Mouse (Mus musculus) midbrain, embryonic 15.5 days (tissue): Measurements from ENCODE around the gene Cadps2. TPM values are rescaled to one million over a fixed set of nuclear protein-coding genes. Genes with fewer than 3 reads are reported as not detected.

Experiments used
- ATAC-seq: fragments of 200-750 bp; cut with Nextera tagmentation; replicated peaks from 2 replicates; pipeline ENCODE4 v1.8.0; 2017; ENCODE audit warnings: moderate TSS enrichment
- H3K27ac ChIP-seq: fragments of 300-500 bp; sonication (generic); 2 replicates; pipeline ENCODE4 v1.5.1; 2015; ENCODE audit warnings: mild to moderate bottlenecking, inconsistent platforms
- H3K27me3 ChIP-seq: fragments of 300-500 bp; sonication (generic); replicated peaks from 2 replicates; pipeline ENCODE4 v1.6.1; 2015; ENCODE audit warnings: inconsistent platforms
- H3K36me3 ChIP-seq: fragments of 300-500 bp; sonication (generic); replicated peaks from 2 replicates; pipeline ENCODE4 v1.6.1; 2015; ENCODE audit warnings: inconsistent platforms
- H3K4me1 ChIP-seq: fragments of 300-500 bp; sonication (generic); 2 replicates; pipeline ENCODE4 v1.6.1; 2015; ENCODE audit warnings: inconsistent platforms
- H3K4me2 ChIP-seq: fragments of 300-500 bp; sonication (generic); 2 replicates; pipeline ENCODE4 v1.6.1; 2015; ENCODE audit warnings: inconsistent platforms, mild to moderate bottlenecking, moderate library complexity
- H3K4me3 ChIP-seq: fragments of 300-500 bp; sonication (generic); 2 replicates; pipeline ENCODE4 v1.5.1; 2015; ENCODE audit warnings: mild to moderate bottlenecking, inconsistent platforms
- H3K9ac ChIP-seq: fragments of 300-500 bp; sonication (generic); 2 replicates; pipeline ENCODE4 v1.6.1; 2015; ENCODE audit warnings: mild to moderate bottlenecking, inconsistent platforms
- H3K9me3 ChIP-seq: fragments of 300-500 bp; sonication (generic); 2 replicates; pipeline ENCODE4 v1.6.1; 2016; ENCODE audit warnings: inconsistent platforms
- WGBS: fragments of 180-500 bp; shearing (Covaris S2); methylation state at CpG from one replicate; pipeline ENCODE4 v1.1.7; 2015; ENCODE audit warnings: mixed read lengths; 5-methylcytosine and 5-hydroxymethylcytosine counted together
- polyA plus RNA-seq: library from polyadenylated mRNA; unstranded; fragments of >200 nt; fragmentation: Nextera tagmentation; extraction: Ambion mirVana; gene quantifications from 2 replicates; pipeline ENCODE4 v1.2.1, GENCODE M21; 2015

Cadps2 gene
- 7.6 and 7.9 TPM in 2 replicates for polyA plus RNA-seq

DNA sequence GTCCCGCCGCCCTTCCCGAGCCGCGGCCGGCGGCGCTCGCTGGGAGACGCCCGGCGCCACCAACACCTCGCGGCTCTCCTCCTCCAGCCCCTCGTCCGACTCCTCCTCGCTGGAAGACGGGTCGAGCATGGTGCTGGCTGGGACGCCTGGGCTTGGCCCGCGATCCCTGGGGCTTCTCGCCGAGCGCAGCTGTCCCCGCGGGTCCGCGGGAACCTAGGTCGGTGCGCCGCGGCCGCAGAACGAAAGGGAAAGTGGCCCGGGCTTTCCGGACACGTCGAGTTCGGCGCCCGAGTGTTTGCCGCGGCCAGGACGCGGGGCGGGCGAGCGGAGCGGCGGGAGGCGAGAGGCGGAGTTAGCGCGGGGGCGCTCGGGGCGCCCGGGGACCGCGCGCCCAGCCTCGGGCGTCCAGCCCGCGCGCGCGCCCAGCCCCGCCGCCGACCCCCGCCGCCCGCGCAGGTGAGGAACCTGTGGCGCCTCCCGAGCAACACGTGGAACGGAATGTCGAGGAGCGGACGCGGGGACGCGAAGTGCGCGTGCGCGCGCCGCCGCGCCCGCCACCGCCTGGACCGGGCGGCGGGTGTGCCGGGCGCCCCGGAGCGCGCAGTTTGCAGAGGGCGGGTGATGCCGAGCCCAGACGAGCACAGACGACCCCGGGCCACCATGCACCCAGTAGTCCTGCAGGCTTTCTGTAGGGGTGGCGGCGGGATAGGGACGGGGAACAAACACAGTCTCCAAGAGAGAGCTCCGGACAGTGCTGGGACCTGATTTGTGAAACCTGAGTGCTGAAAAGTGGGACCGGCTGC, at the start of gene Cadps2:
Gene Cadps2 (minus strand): TSS at position 413 of the 803 bp plus-strand sequence.
- Histone ChIP-seq H3K36me3 (no peaks in the 10 kb centered on the region), H3K4me3 (peak within 1 kb of the TSS; percentile 65), H3K27me3 (peaks cover 23% of the 10 kb centered on the region), H3K9ac (peak within 1 kb of the TSS; percentile 54), H3K4me1 (peaks cover 18% of the 10 kb centered on the region), H3K9me3 (no peaks in the 10 kb centered on the region), H3K27ac (no peak within 1 kb of the TSS), H3K4me2 (peak within 1 kb of the TSS; percentile 96)
- WGBS = under 1% methylated on average over 94 of the region's 114 CpGs
- ATAC-seq = peak; percentile 86

DNA sequence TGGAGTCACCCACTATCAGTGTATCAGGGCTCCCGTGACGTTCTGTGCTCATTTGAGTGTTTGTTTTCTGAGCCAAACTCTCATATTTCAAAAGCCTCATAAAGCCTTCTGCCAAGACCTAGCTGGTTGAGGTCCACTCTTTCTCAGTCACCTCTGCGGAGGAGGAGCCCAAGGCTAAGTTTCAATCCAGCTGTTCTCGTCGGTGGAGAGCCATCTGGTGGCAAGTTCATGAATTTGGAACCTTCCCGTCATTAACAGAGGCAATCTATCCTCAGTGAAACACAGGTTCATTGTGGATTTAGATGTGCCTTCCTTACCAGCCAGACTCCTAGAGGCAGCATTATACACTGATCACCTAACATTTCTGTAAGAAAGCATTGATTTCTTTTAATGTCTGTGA, 47.2 kb upstream of the Cadps2 start:
- Histone ChIP-seq H3K4me2 (no peak overlapping the region), H3K9me3 (no peaks in the 10 kb centered on the region), H3K27me3 (no peaks in the 10 kb centered on the region), H3K27ac (no peak overlapping the region), H3K9ac (no peak overlapping the region), H3K4me3 (no peak overlapping the region), H3K4me1 (no peaks in the 10 kb centered on the region), H3K36me3 (no peaks in the 10 kb centered on the region)
- 20% methylated on average over 6 of the region's 6 CpGs for WGBS
- ATAC-seq = no peak; the same call in 1 of the 2 replicates

GRCm38 (mm10) chr6:23876765-23877408, 37.7 kb upstream of the Cadps2 start:
- Histone ChIP-seq H3K9me3 (no peaks in the 10 kb centered on the region), H3K4me3 (no peak overlapping the region), H3K4me1 (peaks cover 5% of the 10 kb centered on the region; the same call in 1 of the 2 replicates), H3K9ac (no peak overlapping the region), H3K27ac (no peak overlapping the region), H3K36me3 (no peaks in the 10 kb centered on the region), H3K27me3 (no peaks in the 10 kb centered on the region), H3K4me2 (peak overlapping the region; percentile 2; the same call in 1 of the 2 replicates)
- 43% methylated on average over 4 of the region's 4 CpGs for WGBS
- ATAC-seq = 0 out of 2 replicates have a peak, but pooled peaks have one; percentile 37

- WGBS = 50% methylated on average over 4 of the region's 4 CpGs
- Histone ChIP-seq H3K36me3 (no peaks in the 10 kb centered on the region), H3K9me3 (no peaks in the 10 kb centered on the region), H3K4me2 (no peak overlapping the region), H3K9ac (no peak overlapping the region), H3K4me3 (no peak overlapping the region), H3K4me1 (peaks cover 5% of the 10 kb centered on the region; the same call in 1 of the 2 replicates), H3K27ac (no peak overlapping the region), H3K27me3 (no peaks in the 10 kb centered on the region)
- no peak for ATAC-seq
These were observed 37.1 kb upstream of the Cadps2 start for GRCm38 (mm10) chr6:23876363-23876762.

GRCm38 (mm10) chr6:23873812-23874211, 34.6 kb upstream of the Cadps2 start:
- ATAC-seq = no peak
- H3K9me3 ChIP-seq = no peaks in the 10 kb centered on the region
- H3K4me3 ChIP-seq = no peak overlapping the region
- no peak overlapping the region for H3K9ac ChIP-seq
- H3K27ac ChIP-seq = no peak overlapping the region
- H3K4me2 ChIP-seq = no peak overlapping the region
- WGBS = 90% methylated on average over 4 of the region's 4 CpGs
- no peaks in the 10 kb centered on the region for H3K36me3 ChIP-seq
- peaks cover 5% of the 10 kb centered on the region; the same call in 1 of the 2 replicates for H3K4me1 ChIP-seq
- H3K27me3 ChIP-seq = no peaks in the 10 kb centered on the region

DNA sequence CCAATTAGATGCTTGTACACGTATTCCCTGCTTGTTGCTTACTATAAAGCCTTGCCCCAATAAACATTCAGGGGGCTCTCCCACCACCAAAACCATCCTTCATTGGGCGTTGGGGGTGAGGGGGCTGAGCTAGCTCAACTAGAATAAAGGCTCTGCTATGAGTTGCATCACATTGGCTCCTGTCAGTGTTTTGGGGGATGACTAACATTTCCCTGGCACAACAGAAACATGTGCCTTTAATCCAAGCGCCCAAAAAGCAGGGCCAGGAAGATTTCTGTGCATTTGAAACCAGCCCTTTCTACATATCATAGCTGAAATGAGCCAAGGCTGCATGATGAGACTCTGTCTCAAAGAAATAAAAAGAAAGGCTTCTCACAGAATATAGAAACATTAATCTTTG, 34.0 kb upstream of the Cadps2 start:
- Histone ChIP-seq H3K27me3 (no peaks in the 10 kb centered on the region), H3K27ac (no peak overlapping the region), H3K4me3 (no peak overlapping the region), H3K9ac (no peak overlapping the region), H3K36me3 (no peaks in the 10 kb centered on the region), H3K4me1 (peaks cover 5% of the 10 kb centered on the region; the same call in 1 of the 2 replicates), H3K9me3 (no peaks in the 10 kb centered on the region), H3K4me2 (no peak overlapping the region)
- ATAC-seq = no peak
- WGBS = 86% methylated on average over 3 of the region's 3 CpGs

GRCm38 (mm10) chr6:23869971-23870370, 30.8 kb upstream of the Cadps2 start:
- H3K9me3 ChIP-seq = no peaks in the 10 kb centered on the region
- H3K4me2 ChIP-seq = no peak overlapping the region
- H3K27ac ChIP-seq = no peak overlapping the region
- no peak overlapping the region for H3K9ac ChIP-seq
- no peak overlapping the region for H3K4me3 ChIP-seq
- H3K27me3 ChIP-seq = no peaks in the 10 kb centered on the region
- H3K36me3 ChIP-seq = no peaks in the 10 kb centered on the region
- H3K4me1 ChIP-seq = no peaks in the 10 kb centered on the region
- ATAC-seq = no peak

GRCm38 (mm10) chr6:23866298-23866697, 27.1 kb upstream of the Cadps2 start:
- no peak for ATAC-seq
- Histone ChIP-seq H3K4me2 (no peak overlapping the region), H3K4me1 (no peaks in the 10 kb centered on the region), H3K27ac (no peak overlapping the region), H3K27me3 (no peaks in the 10 kb centered on the region), H3K9me3 (no peaks in the 10 kb centered on the region), H3K9ac (no peak overlapping the region), H3K4me3 (no peak overlapping the region), H3K36me3 (no peaks in the 10 kb centered on the region)
- WGBS = 89% methylated on average over 7 of the region's 7 CpGs

- H3K27ac ChIP-seq = no peak overlapping the region
- H3K27me3 ChIP-seq = no peaks in the 10 kb centered on the region
- no peaks in the 10 kb centered on the region for H3K36me3 ChIP-seq
- 93% methylated on average over 11 of the region's 11 CpGs for WGBS
- no peak overlapping the region for H3K9ac ChIP-seq
- no peak overlapping the region for H3K4me2 ChIP-seq
- no peak overlapping the region for H3K4me3 ChIP-seq
- no peaks in the 10 kb centered on the region for H3K9me3 ChIP-seq
- no peak for ATAC-seq
- no peaks in the 10 kb centered on the region for H3K4me1 ChIP-seq
These were observed 14.2 kb upstream of the Cadps2 start for GRCm38 (mm10) chr6:23853464-23853863.

DNA sequence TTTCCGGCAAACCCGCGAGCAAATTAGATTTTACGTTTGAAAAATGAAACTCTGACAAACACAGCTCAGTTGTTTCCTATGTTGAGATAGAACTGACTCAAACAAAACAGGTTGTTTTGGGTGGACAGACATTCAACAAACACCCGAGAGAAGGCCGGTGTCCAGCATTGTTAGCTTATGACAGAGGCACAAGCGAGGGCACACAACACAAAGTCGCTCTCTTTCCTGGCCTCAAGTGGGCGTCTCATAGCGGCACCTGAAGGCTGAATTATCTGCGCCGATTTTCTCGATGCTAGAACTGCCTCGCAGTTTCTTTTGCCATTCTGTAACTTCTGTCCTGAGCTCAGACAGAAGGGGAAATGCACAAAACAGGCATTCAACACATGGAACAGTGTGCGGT, 780 bp upstream of the Cadps2 start:
- Histone ChIP-seq H3K9ac (no peak overlapping the region), H3K36me3 (no peaks in the 10 kb centered on the region), H3K9me3 (no peaks in the 10 kb centered on the region), H3K4me2 (peak overlapping the region; percentile 96), H3K27me3 (peaks cover 23% of the 10 kb centered on the region), H3K4me3 (peak overlapping the region; percentile 65), H3K27ac (no peak overlapping the region), H3K4me1 (peaks cover 18% of the 10 kb centered on the region)
- peak; percentile 38; the same call in 1 of the 2 replicates for ATAC-seq
- under 1% methylated on average over 15 of the region's 15 CpGs for WGBS

DNA sequence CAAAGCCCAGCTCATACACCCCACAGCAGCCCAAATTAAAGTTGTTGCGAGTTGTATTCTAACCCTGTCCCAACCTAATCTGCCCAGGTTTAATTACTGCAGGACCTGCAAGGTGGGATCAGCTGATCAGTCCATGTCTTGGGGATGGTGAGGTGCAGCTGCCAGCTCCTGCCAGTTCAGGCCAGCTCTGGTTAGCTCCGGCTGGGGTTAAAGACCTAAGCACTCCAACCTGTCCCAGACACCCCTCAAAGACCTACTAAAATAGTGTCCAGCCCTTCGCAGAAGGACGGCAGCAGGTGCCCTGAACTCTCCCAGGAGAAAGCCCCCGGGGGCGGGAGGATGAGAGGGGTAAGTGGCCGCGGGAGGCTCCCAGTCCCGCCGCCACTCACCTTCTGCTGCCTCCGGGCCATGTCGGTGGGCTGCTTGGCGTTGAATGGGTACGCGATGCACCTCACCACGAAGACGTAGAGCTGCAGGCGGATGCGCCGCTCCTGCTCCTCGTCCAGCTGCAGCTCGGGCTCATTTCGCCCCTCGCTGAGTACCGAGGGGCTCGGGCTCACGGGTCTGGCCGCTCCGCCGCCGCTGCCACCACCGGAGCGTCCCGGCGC, 716 bp downstream of the Cadps2 start:
- peak; percentile 69 for ATAC-seq
- Histone ChIP-seq H3K4me3 (peak overlapping the region; percentile 65), H3K27me3 (peaks cover 23% of the 10 kb centered on the region), H3K4me1 (peaks cover 18% of the 10 kb centered on the region), H3K27ac (no peak overlapping the region), H3K36me3 (no peaks in the 10 kb centered on the region), H3K9ac (peak overlapping the region; percentile 54), H3K9me3 (no peaks in the 10 kb centered on the region), H3K4me2 (peak overlapping the region; percentile 96)
- WGBS = under 1% methylated on average over 35 of the region's 35 CpGs

- no peak overlapping the region for H3K27ac ChIP-seq
- no peak overlapping the region for H3K9ac ChIP-seq
- 94% methylated on average over 7 of the region's 7 CpGs for WGBS
- H3K27me3 ChIP-seq = peaks cover 23% of the 10 kb centered on the region
- H3K4me3 ChIP-seq = no peak overlapping the region
- ATAC-seq = no peak
- peak overlapping the region; percentile 96; the same call in 1 of the 2 replicates for H3K4me2 ChIP-seq
- H3K36me3 ChIP-seq = no peaks in the 10 kb centered on the region
- H3K9me3 ChIP-seq = no peaks in the 10 kb centered on the region
- H3K4me1 ChIP-seq = peaks cover 18% of the 10 kb centered on the region
These were observed 1.6 kb downstream of the Cadps2 start for GRCm38 (mm10) chr6:23837631-23838030.
